Mouse (Mus musculus) cortical plate, adult 2 months (tissue): ENCODE data around the gene 9530003J23Rik. TPM values are rescaled to one million over a fixed set of nuclear protein-coding genes. Genes with fewer than 3 reads are reported as not detected.
A peak's percentile ranks its signal among the peaks of the same experiment; 100 is the strongest.

Experiments
- H3K27ac ChIP-seq: fragments of 200-500 bp; 2 replicates; pipeline ENCODE4 v1.5.1; 2012; ENCODE audit warnings: low read length, control low read depth, inconsistent platforms; ENCODE audit not compliant: insufficient read depth
- H3K4me1 ChIP-seq: fragments of 200-500 bp; 2 replicates; pipeline ENCODE4 v1.6.1; 2011; ENCODE audit warnings: low read length; ENCODE audit not compliant: control insufficient read depth, insufficient read depth
- H3K4me3 ChIP-seq: fragments of 200-500 bp; 2 replicates; pipeline ENCODE4 v1.5.1; 2011; ENCODE audit warnings: mild to moderate bottlenecking, low read length, control low read depth; ENCODE audit not compliant: insufficient read depth
- CTCF ChIP-seq: fragments of 200-500 bp; IDR thresholded peaks from 2 replicates; pipeline ENCODE4 v1.5.1; 2011; ENCODE audit warnings: mild to moderate bottlenecking, control low read depth, low read length; ENCODE audit not compliant: insufficient read depth; ENCODE audit errors: extremely low read depth
- POLR2A ChIP-seq: fragments of 200-500 bp; IDR thresholded peaks from 2 replicates; pipeline ENCODE4 v1.6.1; 2011; ENCODE audit warnings: mild to moderate bottlenecking, low read length, control low read depth; ENCODE audit not compliant: insufficient read depth; ENCODE audit errors: extremely low read depth
- polyA plus RNA-seq: library from polyadenylated mRNA; depleted of rRNA; stranded (reverse); fragments of >200 nt; gene quantifications from 2 replicates; pipeline ENCODE4 v1.2.3, GENCODE M21; 2012

9530003J23Rik gene
- polyA plus RNA-seq, 1 experiment = not detected

- no peak for TF ChIP-seq POLR2A
- no peak for TF ChIP-seq CTCF
- Histone ChIP-seq H3K4me3 (no peak overlapping the region), H3K4me1 (no peaks in the 10 kb centered on the region), H3K27ac (no peak overlapping the region)
Observed at GRCm38 (mm10) chr10:117226002-117226401, 12.5 kb downstream of the 9530003J23Rik start.

GRCm38 (mm10) chr10:117225094-117225493, 13.4 kb downstream of the 9530003J23Rik start:
- Histone ChIP-seq H3K27ac (no peak overlapping the region), H3K4me3 (peak overlapping the region; percentile 84; the same call in 1 of the 2 replicates), H3K4me1 (no peaks in the 10 kb centered on the region)
- no peak for TF ChIP-seq POLR2A
- TF ChIP-seq CTCF = 0 out of 2 replicates have a peak, but pooled peaks have one; percentile 8

- peak; percentile 84 for TF ChIP-seq POLR2A
- no peak for TF ChIP-seq CTCF
- peak within 1 kb of the TSS; percentile 84 for H3K4me3 ChIP-seq
- H3K27ac ChIP-seq = peak within 1 kb of the TSS; percentile 98
Observed at GRCm38 (mm10) chr10:117224102-117224990, 14.2 kb downstream of the 9530003J23Rik start, which contains the start of gene Yeats4. Gene Yeats4, minus strand, starts transcription at chr10:117224507.

GRCm38 (mm10) chr10:117223758-117224101, 14.8 kb downstream of the 9530003J23Rik start:
- Histone ChIP-seq H3K27ac (no peak overlapping the region), H3K4me1 (no peaks in the 10 kb centered on the region), H3K4me3 (peak overlapping the region; percentile 84)
- no peak for TF ChIP-seq POLR2A
- TF ChIP-seq CTCF = no peak

More at GRCm38 (mm10) chr10:117224102-117224990, 14.2 kb downstream of the 9530003J23Rik start, which contains the start of gene Yeats4:
- H3K4me1 ChIP-seq = no peaks in the 10 kb centered on the region

DNA sequence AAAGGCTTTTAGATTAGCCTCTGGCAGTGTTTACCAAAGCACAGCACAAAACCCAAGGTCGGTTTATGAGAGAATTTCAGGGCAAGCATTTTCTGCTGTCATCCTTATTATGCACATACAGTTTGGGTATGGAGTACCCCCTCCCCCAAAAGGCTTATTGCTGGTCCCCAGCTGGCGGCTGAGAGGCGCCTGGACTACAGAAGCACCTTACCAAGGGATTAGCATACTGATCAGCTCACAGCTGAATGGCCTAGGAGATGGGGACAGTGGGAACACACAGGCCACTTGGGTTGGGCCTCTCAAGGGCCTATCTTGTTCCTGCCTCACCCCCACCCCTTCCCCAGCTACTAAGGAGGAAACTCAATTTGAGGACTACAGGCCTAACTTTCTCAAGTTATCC, 15.7 kb downstream of the 9530003J23Rik start:
- TF ChIP-seq POLR2A (no peak), CTCF (no peak)
- Histone ChIP-seq H3K27ac (no peak overlapping the region), H3K4me1 (no peaks in the 10 kb centered on the region), H3K4me3 (no peak overlapping the region)

DNA sequence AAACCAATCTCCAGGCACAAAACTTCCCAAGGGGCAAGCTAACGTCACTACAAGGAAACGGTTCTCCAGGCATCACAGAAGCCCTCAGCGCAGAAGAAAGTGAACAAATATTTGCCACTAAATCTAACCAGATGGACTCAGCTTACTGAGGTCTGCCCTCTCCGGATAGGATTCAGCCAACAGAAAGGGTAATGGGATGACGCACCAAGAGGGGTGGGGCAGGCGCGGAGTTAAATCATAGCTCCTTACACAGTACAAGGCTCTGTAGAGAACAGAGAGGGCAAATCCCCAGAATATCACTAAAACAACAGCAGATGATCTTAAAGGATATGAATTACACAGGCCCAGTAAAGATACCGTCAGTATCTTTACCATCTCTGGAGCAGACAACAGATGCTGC, 20.2 kb downstream of the 9530003J23Rik start:
- no peak overlapping the region for H3K4me3 ChIP-seq
- TF ChIP-seq CTCF (no peak), POLR2A (no peak)
- H3K27ac ChIP-seq = no peak overlapping the region
- no peaks in the 10 kb centered on the region for H3K4me1 ChIP-seq

- H3K4me1 ChIP-seq = no peaks in the 10 kb centered on the region
- no peak overlapping the region for H3K4me3 ChIP-seq
- TF ChIP-seq POLR2A = no peak
- no peak for TF ChIP-seq CTCF
- H3K27ac ChIP-seq = no peak overlapping the region
Observed at GRCm38 (mm10) chr10:117217246-117217840, 21.2 kb downstream of the 9530003J23Rik start.

GRCm38 (mm10) chr10:117216793-117217192, 21.7 kb downstream of the 9530003J23Rik start:
- TF ChIP-seq POLR2A (no peak), CTCF (peak; percentile 83)
- Histone ChIP-seq H3K27ac (no peak overlapping the region), H3K4me3 (no peak overlapping the region), H3K4me1 (no peaks in the 10 kb centered on the region)

DNA sequence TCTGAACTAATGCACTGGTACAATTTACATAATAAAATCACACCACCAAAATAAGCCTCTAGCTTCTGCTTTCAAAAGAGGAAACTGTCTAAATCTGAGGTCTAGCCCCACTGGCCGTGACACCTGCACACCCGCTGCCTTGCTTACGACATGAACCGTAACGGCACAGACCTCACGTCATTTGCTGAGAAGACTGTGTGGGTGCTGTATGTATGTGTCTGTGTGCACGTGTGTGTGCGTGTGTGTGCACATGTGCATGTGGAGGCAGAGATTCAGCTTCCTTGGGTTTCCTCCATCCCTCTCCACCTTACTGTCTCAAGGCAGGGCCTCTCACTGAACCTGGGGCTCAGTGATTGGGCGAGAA, 22.4 kb downstream of the 9530003J23Rik start:
- TF ChIP-seq CTCF (no peak), POLR2A (no peak)
- Histone ChIP-seq H3K4me3 (no peak overlapping the region), H3K27ac (no peak overlapping the region), H3K4me1 (no peaks in the 10 kb centered on the region)
